Mouse (Mus musculus) small intestine, adult 10 weeks (tissue): ENCODE measurements around the gene Hk1. TPM values are rescaled to one million over a fixed set of nuclear protein-coding genes. Genes with fewer than 3 reads are reported as not detected.

ENCODE experiments used
- polyA plus RNA-seq: library from polyadenylated mRNA; stranded (reverse); fragments of 350-450 nt; fragmentation: Illumina TruSeq; extraction: RNeasy Lipid Tissue Mini Kit (QIAGEN cat#74804); gene quantifications from one replicate; pipeline ENCODE4 v1.2.3, GENCODE M21; 2014; ENCODE audit warnings: low replicate concordance

Hk1 gene
- polyA plus RNA-seq: 0.71 TPM

DNA sequence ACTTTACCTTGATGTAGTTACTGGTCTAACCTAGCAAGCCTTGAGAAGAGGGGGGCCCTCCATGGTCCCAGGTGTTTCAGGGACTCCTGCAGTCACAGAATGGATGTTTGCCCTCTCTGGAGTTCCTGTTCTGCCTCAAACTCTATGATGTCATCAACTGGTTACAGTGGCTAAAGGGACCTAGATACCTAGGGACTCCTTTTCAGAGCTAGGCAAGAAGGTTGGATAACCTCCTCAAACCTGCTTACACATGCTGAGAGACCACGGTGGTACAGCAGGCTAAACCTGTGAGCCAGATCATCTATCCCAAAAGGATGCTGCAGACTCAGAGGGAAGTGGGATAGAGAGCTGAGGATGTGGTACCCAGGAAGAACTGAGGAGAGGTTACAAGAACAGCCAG is at the start of gene Hk1:
Hk1 (minus strand) TSS at position 101 of the 400 bp plus-strand sequence.

DNA sequence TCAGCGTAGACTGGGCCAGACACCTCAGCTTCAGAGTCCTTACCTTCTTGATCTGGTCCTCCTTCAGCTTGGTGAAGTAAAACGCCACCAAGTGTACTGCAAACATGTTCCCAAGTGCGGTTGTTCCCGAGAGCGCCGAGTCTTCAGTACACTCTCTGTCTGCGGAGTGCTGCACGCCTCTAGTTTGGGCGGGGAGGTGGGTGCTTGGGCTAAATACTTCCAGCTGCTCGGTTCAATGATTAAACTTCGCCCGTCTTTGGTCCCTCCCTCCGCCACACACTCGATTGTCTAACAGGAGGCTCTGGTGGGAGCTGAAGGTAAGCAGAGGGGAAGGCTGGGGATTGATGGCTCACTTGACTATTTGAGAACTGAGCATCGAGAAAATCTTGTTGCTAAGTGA is 42.5 kb upstream of the Hk1 start, which contains the start of gene Hkdc1:
Hkdc1 (minus strand) TSS at position 237 of the 400 bp plus-strand sequence.

DNA sequence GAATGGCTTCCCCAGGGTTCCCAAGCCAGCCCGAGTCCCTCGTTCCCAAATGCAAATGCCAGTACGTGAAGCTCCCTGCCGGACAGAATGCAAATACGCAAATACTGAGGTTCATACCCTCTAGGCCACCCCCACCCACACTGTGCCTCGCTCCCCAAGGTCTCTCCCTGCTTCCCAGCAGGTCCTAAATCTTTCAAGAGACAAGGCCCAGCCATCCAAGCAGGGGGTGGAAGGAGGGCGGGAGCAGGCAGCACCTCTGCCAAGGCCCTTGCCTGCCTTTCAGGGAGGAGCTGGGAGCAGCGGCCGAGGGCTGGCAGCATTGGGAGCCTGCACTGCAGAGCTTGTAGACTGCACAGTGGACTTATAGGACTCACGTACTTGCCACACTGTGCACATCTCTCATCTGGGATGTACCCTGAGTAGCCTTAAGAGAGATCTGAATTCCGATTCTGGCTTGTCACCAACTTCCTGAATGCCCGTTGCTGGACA is 127.7 kb downstream of the Hk1 start, which contains the start of gene Tacr2:
Tacr2 (plus strand) TSS at position 439 of the 489 bp plus-strand sequence.

DNA sequence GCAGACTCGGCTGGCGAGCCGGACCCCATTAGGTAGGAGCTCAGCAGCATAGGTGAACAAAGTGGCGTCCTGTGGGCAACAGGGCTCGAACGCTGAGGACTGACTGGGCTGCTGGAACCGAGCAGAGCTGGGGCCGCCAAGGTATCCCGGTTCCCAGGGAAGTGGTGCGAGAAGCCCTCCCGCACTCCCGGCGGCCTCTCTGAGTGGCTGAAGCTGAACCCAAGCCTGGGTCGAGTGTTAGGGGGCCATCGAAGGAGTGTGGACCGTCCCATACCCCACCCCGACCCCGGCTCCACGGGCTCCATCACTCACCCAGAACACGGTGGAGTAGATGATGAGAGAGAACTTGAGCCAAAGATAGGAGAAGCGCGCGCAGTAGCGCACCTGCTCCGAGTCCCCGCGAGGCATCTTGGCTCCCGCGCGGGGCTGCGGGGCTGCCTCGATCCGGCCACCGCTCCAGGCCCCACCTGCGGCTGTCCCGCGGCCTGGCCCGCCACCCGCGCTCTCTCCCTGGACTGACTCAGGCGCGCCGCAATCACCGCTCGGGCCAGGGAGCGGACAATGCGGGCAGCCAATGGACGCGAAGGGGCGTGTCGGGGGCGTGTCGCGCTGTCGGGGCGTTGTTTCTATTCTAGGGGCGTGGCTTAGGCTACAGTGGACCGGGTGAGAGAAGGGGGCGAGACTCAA is 148.9 kb downstream of the Hk1 start, which contains the start of gene Tspan15:
Tspan15 (minus strand) TSS at position 544 of the 687 bp plus-strand sequence.

Other genes starting within 250 kb of the Hk1 start
- not detected for gene Neurog3, start 246.8 kb downstream of the Hk1 start, polyA plus RNA-seq
- 6.4 TPM for gene Fam241b, start 236.0 kb downstream of the Hk1 start, polyA plus RNA-seq
- 26.7 TPM for gene Tspan15, start 148.7 kb downstream of the Hk1 start, polyA plus RNA-seq
- not detected for gene Tacr2, start 127.5 kb downstream of the Hk1 start, polyA plus RNA-seq
- gene Hkdc1, start 42.6 kb upstream of the Hk1 start, polyA plus RNA-seq: 8.1 TPM
- not detected for gene 4930507D05Rik, start 69.6 kb upstream of the Hk1 start, polyA plus RNA-seq
- 15.0 TPM for gene Supv3l1, start 69.8 kb upstream of the Hk1 start, polyA plus RNA-seq
- 176 TPM for gene Vps26a, start 106.9 kb upstream of the Hk1 start, polyA plus RNA-seq
- 194 TPM for gene Srgn, start 147.5 kb upstream of the Hk1 start, polyA plus RNA-seq
- 14.0 TPM for gene Kif1bp, start 198.5 kb upstream of the Hk1 start, polyA plus RNA-seq
- 39.3 TPM for gene Ddx21, start 222.4 kb upstream of the Hk1 start, polyA plus RNA-seq